Mouse (Mus musculus) ZHBTc4 (cell line): ENCODE results near the gene Olfr91.
"Not testable (repeated sequence)": the region's sequence is repeated elsewhere in the genome, so short reads cannot be mapped to it uniquely, and the experiment has no call there.

Experiments
- DNase-seq: peaks from one replicate; pipeline ENCODE4 v3.0.0-alpha.2; 2011; ENCODE audit warnings: low read depth, low spot score

Gene Olfr91

GRCm38 (mm10) chr17:37098178-37098577 lies at the start of gene Olfr91:
Gene Olfr91 (minus strand): TSS chr17:37098278.
- no peak for DNase-seq

GRCm38 (mm10) chr17:37131366-37131765 lies 33.3 kb upstream of the Olfr91 start:
- not testable (repeated sequence) for DNase-seq

GRCm38 (mm10) chr17:37119988-37120387 lies 21.9 kb upstream of the Olfr91 start, which contains the start of gene Olfr92:
Gene Olfr92 (minus strand): TSS chr17:37120088.
- DNase-seq: no peak

- DNase-seq: no peak
Observed at GRCm38 (mm10) chr17:37093289-37093688, 4.8 kb downstream of the Olfr91 start.

- no peak for DNase-seq
Observed at GRCm38 (mm10) chr17:37092198-37092597, 5.9 kb downstream of the Olfr91 start.

GRCm38 (mm10) chr17:37088399-37088798 lies 9.7 kb downstream of the Olfr91 start, which contains the start of gene Olfr90:
Gene Olfr90 (minus strand): TSS chr17:37088499.
- DNase-seq: no peak

GRCm38 (mm10) chr17:37085545-37085944 lies 12.5 kb downstream of the Olfr91 start:
- no peak for DNase-seq

- DNase-seq: peak; percentile 63
Observed at GRCm38 (mm10) chr17:37084632-37085031, 13.4 kb downstream of the Olfr91 start.

GRCm38 (mm10) chr17:37083327-37083726 lies 14.8 kb downstream of the Olfr91 start:
- peak; percentile 89 for DNase-seq

- no peak for DNase-seq
Observed at GRCm38 (mm10) chr17:37081659-37082058, 16.4 kb downstream of the Olfr91 start.

GRCm38 (mm10) chr17:37080119-37080518 lies 18.0 kb downstream of the Olfr91 start:
- peak; percentile 78 for DNase-seq

GRCm38 (mm10) chr17:37078990-37079389 lies 19.1 kb downstream of the Olfr91 start:
- DNase-seq: peak; percentile 96

GRCm38 (mm10) chr17:37078193-37078592 lies 19.9 kb downstream of the Olfr91 start:
- DNase-seq: peak; percentile 83

GRCm38 (mm10) chr17:37075766-37076165 lies 22.3 kb downstream of the Olfr91 start:
- no peak for DNase-seq

GRCm38 (mm10) chr17:37075181-37075580 lies 22.9 kb downstream of the Olfr91 start:
- no peak for DNase-seq

GRCm38 (mm10) chr17:37072730-37073276 lies 25.3 kb downstream of the Olfr91 start:
- peak; percentile 63 for DNase-seq

GRCm38 (mm10) chr17:37072080-37072729 lies 25.9 kb downstream of the Olfr91 start:
- no peak for DNase-seq

GRCm38 (mm10) chr17:37070121-37070520 lies 28.0 kb downstream of the Olfr91 start:
- DNase-seq: no peak

- DNase-seq: no peak
Observed at GRCm38 (mm10) chr17:37067861-37068260, 30.2 kb downstream of the Olfr91 start.

GRCm38 (mm10) chr17:37065993-37066392 lies 32.1 kb downstream of the Olfr91 start:
- DNase-seq: no peak

- peak; percentile 67 for DNase-seq
Observed at GRCm38 (mm10) chr17:37063686-37064495, 34.2 kb downstream of the Olfr91 start.

GRCm38 (mm10) chr17:37063063-37063462 lies 35.0 kb downstream of the Olfr91 start:
- DNase-seq: no peak
